Mouse (Mus musculus) intestine, embryonic 15.5 days (tissue): Measurements from ENCODE around the gene Dlat. TPM values are rescaled to one million over a fixed set of nuclear protein-coding genes. Genes with fewer than 3 reads are reported as not detected.
A peak's percentile ranks its signal among the peaks of the same experiment; 100 is the strongest.

Experiments used
- ATAC-seq: fragments of 200-750 bp; cut with Nextera tagmentation; 2 replicates; pipeline ENCODE4 v1.8.0; 2017; ENCODE audit warnings: moderate TSS enrichment, moderate library complexity
- H3K27ac ChIP-seq: fragments of 300-500 bp; sonication (generic); 2 replicates; pipeline ENCODE4 v1.5.1; 2015; ENCODE audit warnings: mild to moderate bottlenecking, inconsistent platforms
- H3K27me3 ChIP-seq: fragments of 300-500 bp; sonication (generic); replicated peaks from 2 replicates; pipeline ENCODE4 v1.6.1; 2015; ENCODE audit warnings: inconsistent platforms
- H3K36me3 ChIP-seq: fragments of 300-500 bp; sonication (generic); 2 replicates; pipeline ENCODE4 v1.6.1; 2015; ENCODE audit warnings: inconsistent platforms
- H3K4me1 ChIP-seq: fragments of 300-500 bp; sonication (generic); replicated peaks from 2 replicates; pipeline ENCODE4 v1.6.1; 2015; ENCODE audit warnings: inconsistent platforms
- H3K4me2 ChIP-seq: fragments of 300-500 bp; sonication (generic); replicated peaks from 2 replicates; pipeline ENCODE4 v1.6.1; 2015; ENCODE audit warnings: mild to moderate bottlenecking, inconsistent platforms
- H3K4me3 ChIP-seq: fragments of 300-500 bp; sonication (generic); replicated peaks from 2 replicates; pipeline ENCODE4 v1.5.1; 2015; ENCODE audit warnings: inconsistent platforms
- H3K9ac ChIP-seq: fragments of 300-500 bp; sonication (generic); 2 replicates; pipeline ENCODE4 v1.6.1; 2015; ENCODE audit warnings: inconsistent platforms
- H3K9me3 ChIP-seq: fragments of 300-500 bp; sonication (generic); 2 replicates; pipeline ENCODE4 v1.6.1; 2016; ENCODE audit warnings: inconsistent platforms
- WGBS: fragments of 180-500 bp; shearing (Covaris S2); methylation state at CpG from one replicate; pipeline ENCODE4 v1.1.7; 2015; 5-methylcytosine and 5-hydroxymethylcytosine counted together
- polyA plus RNA-seq: library from polyadenylated mRNA; unstranded; fragments of >200 nt; fragmentation: Nextera tagmentation; extraction: Ambion mirVana; gene quantifications from 2 replicates; pipeline ENCODE4 v1.2.1, GENCODE M21; 2015

Dlat gene
- 58.7 and 63.5 TPM in 2 replicates for polyA plus RNA-seq

DNA sequence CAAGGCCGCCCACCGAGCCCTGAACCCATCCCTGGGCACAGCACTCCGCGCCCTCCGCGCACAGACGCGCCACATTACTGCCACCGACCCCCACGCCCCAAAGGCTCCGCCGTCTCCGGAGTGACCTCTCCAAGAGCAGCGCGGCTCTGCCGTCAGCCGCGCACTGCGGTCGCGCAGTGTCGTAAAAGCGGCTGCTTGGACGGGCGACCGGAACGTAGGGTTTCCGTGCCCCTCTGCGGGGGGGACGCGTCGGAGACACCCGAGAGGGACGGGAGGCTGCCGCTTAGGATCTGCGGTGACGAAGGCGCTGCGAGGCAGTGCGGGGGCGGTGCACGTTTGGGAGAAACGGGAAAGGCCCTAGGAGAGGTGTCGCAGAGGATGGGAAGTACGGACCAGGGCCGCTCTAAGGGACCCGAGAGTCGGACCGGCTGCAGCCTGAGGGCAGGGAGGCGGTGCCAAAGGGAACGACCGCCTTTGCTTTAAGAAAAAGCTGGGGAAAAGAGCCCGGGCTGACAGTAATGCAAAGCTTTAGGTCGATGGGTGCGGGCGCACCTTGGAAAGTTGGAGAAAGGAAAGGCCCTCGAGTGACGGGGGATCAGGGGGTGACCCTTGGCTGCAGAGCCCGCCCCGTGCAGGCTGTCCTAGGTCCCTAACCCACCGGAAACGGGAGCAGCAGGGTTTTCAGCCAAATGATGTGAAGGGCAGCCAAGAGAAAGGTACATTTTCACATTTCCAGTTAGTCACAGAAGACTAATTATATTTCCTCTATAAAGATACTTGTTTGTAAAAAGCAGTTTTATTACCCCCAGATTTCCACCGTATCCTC lies at the start of gene Dlat:
Gene Dlat (minus strand): TSS at position 389 of the 826 bp plus-strand sequence.
- WGBS = under 1% methylated on average over 63 of the region's 63 CpGs

DNA sequence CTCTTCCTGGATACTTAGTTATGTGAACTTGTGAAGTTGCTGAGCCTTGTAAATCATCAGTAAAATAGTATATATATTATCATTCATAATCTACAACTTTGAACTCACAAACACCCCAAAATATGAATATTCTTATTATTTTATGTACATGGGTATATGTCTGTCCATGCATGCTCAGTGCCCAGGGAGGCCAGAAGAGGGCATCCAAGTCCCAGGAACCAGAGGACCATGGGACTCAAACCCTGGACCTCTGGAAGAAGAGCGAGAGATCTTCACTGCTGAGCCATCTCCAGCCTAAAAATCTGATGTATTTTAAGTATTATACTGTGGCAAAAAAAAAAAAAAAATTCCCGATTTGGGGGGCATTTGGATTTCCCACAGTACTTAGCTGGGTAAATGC lies 49.5 kb upstream of the Dlat start:
- Histone ChIP-seq H3K4me1 (no peaks in the 10 kb centered on the region), H3K9ac (no peak overlapping the region), H3K4me2 (no peak overlapping the region), H3K9me3 (no peaks in the 10 kb centered on the region), H3K36me3 (no peaks in the 10 kb centered on the region), H3K27ac (no peak overlapping the region), H3K27me3 (no peaks in the 10 kb centered on the region), H3K4me3 (no peak overlapping the region)
- ATAC-seq = no peak
- WGBS = 25% methylated on average over 2 of the region's 2 CpGs

More for the DNA sequence above, at the start of gene Dlat:
- Histone ChIP-seq H3K27me3 (no peaks in the 10 kb centered on the region), H3K36me3 (no peaks in the 10 kb centered on the region; the same call in 1 of the 2 replicates), H3K9me3 (no peaks in the 10 kb centered on the region), H3K27ac (peak within 1 kb of the TSS; percentile 84), H3K4me3 (peak within 1 kb of the TSS; percentile 77), H3K9ac (peak within 1 kb of the TSS; percentile 86), H3K4me2 (peak within 1 kb of the TSS; percentile 82), H3K4me1 (peaks cover 7% of the 10 kb centered on the region; the same call in 1 of the 2 replicates)
- peak; percentile 94 for ATAC-seq

DNA sequence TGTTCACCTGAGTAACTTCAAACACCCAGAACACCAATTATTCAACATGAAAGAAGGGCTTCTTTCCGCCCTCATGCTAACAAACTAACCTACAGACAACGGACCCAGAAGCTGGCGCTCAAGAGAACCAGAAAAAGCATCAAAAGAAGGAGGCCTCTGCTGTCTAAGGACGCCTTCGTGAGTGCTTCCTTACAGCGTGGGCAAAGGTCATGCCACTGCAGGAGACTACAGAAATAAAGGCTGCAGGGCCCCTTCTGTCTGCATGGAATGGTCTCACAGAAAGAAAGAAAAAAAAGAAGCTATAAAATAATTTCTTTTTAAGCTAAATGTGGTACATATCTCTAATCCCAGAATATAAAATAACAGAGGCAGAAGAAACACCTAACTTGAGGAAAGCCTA lies 45.3 kb upstream of the Dlat start:
- ATAC-seq = peak; percentile 84

DNA sequence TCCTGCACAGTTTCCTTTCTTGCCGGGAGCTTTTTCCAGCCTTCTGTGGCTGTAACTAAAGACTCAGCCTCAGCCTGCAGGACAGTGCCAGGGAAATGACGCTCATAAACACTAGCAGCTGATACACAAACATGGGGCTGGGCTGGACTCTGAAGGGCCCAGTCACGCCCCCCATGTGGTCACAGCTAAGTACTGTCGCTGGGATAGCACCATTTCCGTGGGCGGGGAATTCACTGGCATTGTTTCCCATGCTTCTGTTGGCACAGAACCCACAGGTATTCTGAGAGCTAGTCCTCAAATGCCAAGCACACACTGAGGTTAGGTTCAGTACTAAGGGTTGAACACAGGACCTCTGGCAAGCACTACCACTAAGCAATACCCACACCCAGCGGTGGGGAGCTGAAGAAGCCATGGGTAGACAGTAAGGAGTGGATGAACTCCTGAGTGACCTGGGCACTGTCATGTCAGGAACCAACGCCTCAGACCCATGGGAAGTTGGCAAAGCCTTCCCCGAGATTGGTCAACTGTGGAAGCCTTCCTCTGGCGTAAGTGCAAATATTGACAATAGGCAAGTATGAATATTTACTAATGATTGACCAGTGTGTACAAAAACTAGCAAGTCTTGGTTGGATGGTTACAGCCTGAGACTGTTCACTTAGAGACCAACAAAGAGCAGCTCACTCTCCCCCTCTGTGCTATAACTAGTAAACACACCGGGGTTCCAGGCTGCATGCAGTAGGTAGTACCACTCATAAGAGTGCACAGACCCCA lies 41.5 kb upstream of the Dlat start:
- no peak overlapping the region for H3K9ac ChIP-seq
- H3K4me2 ChIP-seq = no peak overlapping the region
- 53% methylated on average over 11 of the region's 11 CpGs for WGBS
- no peaks in the 10 kb centered on the region for H3K9me3 ChIP-seq
- H3K4me1 ChIP-seq = peaks cover 6% of the 10 kb centered on the region
- no peaks in the 10 kb centered on the region for H3K36me3 ChIP-seq
- no peak for ATAC-seq
- H3K27me3 ChIP-seq = peaks cover 5% of the 10 kb centered on the region
- H3K27ac ChIP-seq = no peak overlapping the region
- no peak overlapping the region for H3K4me3 ChIP-seq

More for the DNA sequence above, 45.3 kb upstream of the Dlat start:
- H3K27ac ChIP-seq = no peak overlapping the region
- no peak overlapping the region for H3K9ac ChIP-seq
- H3K36me3 ChIP-seq = no peaks in the 10 kb centered on the region
- no peaks in the 10 kb centered on the region for H3K27me3 ChIP-seq
- H3K4me1 ChIP-seq = no peaks in the 10 kb centered on the region
- H3K9me3 ChIP-seq = no peaks in the 10 kb centered on the region
- no peak overlapping the region for H3K4me2 ChIP-seq
- no peak overlapping the region for H3K4me3 ChIP-seq
- 52% methylated on average over 6 of the region's 6 CpGs for WGBS

DNA sequence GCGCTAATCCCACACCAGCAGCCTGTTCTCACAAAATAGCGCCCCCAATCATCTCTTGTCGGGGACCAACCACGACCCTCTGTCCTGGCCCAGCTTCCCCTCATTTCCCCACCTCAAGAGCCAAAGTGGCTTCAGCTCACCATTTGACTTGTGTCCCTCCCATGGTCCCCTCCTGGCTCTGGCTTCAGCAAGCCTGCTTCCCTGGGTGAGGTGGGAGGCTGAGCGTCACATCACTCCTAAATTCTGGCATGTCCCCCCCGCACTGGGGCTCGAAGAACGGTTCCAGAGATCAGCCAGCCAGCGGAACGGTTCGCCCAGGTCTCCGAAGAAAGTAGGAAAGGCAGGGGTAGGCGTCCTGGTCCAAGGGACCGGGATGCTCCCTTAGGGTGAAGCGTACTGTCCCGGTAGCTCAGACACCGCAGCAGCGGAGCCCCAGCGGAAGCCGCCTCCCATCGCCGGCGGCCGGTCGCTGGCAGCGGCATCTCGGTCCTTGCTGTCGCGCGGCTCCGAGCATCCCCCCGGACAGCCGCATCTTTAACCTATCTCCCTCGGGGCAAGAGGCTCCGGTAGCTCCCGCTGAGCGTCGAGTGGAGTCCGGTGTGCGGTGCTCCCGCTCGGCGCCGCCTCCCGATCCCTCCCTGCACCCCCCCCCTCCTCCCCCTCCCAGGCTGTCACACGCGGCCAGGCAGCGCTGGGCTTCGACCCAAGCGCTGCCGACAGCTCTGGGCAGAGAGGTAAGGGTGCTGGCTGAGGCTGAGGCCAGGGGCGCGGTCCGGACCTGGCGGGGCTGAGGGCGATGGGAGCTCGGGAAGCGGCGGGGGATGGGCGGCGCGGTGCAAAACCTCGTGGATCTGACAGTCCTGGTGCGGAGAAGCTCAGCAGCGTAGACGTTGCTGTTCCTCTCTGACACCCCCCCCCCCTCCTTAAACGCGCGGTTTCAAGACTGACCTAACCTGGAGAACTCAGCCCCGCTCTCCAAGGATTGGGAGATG lies 39.1 kb upstream of the Dlat start:
- peak overlapping the region; percentile 50 for H3K9ac ChIP-seq
- no peaks in the 10 kb centered on the region for H3K9me3 ChIP-seq
- peak overlapping the region; percentile 59 for H3K4me3 ChIP-seq
- H3K27me3 ChIP-seq = peaks cover 5% of the 10 kb centered on the region
- H3K4me1 ChIP-seq = peaks cover 6% of the 10 kb centered on the region
- 0 out of 2 replicates have a peak overlapping the region, but pooled peaks have one; percentile 22 for H3K27ac ChIP-seq
- 1% methylated on average over 70 of the region's 70 CpGs for WGBS
- no peaks in the 10 kb centered on the region for H3K36me3 ChIP-seq
- peak; percentile 53 for ATAC-seq
- H3K4me2 ChIP-seq = peak overlapping the region; percentile 99

DNA sequence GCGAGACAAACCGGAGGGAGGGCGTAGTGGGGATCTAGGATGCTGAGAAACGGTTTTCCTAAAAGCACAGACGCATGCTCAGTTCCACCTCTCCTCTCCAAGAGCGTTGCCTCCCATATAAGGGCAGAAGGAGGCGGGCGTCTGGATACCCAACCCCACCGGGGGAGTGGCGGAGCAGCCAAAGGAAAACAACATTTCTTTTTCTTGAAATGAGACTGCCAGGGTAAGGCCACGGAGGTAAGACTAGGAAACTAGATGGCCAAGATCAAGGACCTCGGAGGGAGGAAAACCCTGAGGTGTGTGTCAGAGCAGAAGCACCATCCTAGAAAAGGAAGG lies 38.1 kb upstream of the Dlat start:
- Histone ChIP-seq H3K4me1 (peaks cover 6% of the 10 kb centered on the region), H3K27me3 (peaks cover 5% of the 10 kb centered on the region), H3K9me3 (no peaks in the 10 kb centered on the region), H3K36me3 (no peaks in the 10 kb centered on the region), H3K4me3 (peak overlapping the region; percentile 21), H3K9ac (peak overlapping the region; percentile 28; the same call in 1 of the 2 replicates), H3K4me2 (peak overlapping the region; percentile 59), H3K27ac (no peak overlapping the region)
- peak; percentile 31; the same call in 1 of the 2 replicates for ATAC-seq
- WGBS = 2% methylated on average over 12 of the region's 12 CpGs

DNA sequence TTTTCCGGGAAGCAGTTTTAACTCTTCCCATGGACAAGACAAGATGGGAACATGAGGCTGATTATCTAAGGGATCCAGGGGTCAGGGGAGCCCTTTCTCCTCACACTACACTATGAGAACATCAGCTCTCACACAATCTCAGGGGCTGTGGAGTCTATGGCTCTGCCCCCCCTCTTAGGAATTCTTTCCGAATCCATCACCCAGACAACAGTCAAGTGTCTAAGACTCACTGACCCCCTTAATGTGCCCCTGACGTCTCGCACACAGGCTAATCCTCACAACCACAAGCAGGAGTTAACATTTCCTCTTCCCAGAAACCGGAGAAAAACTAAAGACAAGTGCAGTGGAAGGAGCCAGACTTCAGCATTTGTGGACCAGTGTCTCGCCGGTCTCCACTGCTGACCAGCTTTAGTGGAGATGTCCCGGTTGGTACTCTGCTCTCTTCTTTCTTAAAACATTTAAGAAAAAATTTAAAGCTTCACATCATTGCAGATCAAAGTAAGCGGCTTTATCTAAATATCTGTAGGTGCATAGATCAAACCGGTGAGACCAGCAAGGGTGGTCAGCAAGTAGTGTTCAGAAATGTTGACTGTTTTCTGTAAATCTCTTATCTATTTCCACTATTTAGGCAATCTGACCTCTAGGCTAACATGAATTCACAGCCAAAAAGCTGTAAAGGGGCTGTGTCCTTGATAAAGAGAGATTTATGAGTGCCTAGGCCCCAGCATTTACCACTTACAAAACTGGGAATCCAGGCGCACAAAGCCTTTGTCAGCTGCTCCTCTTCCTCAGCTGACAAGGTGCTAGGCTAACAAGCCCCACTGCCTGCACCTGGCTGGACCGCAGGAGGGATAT lies 37.5 kb upstream of the Dlat start:
- peak overlapping the region; percentile 28; the same call in 1 of the 2 replicates for H3K9ac ChIP-seq
- ATAC-seq = no peak

DNA sequence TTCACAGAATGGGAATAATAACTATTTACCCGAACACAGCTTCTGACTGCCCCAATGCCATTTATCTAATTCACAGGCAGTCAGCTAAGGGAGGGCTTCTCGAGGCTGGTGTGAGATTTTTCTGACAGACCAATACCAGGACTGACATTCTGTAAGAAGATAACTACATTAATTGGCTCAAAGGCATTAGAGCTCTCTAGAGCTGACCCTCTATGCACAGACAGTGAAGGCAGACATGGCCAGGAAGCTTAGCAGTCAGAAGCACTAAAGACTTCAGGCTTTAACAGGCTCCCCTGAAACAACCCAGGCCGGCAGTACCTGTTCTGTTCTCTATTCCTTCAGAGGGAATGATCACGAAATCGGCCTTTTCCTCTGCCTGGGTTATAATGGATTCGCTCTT lies 35.6 kb upstream of the Dlat start:
- Histone ChIP-seq H3K27me3 (peaks cover 5% of the 10 kb centered on the region), H3K4me3 (no peak overlapping the region), H3K27ac (no peak overlapping the region), H3K9me3 (no peaks in the 10 kb centered on the region), H3K36me3 (no peaks in the 10 kb centered on the region), H3K4me2 (no peak overlapping the region), H3K4me1 (peaks cover 6% of the 10 kb centered on the region), H3K9ac (no peak overlapping the region)
- no peak for ATAC-seq
- 82% methylated on average over 6 of the region's 6 CpGs for WGBS

More for the DNA sequence above, 37.5 kb upstream of the Dlat start:
- 57% methylated on average over 12 of the region's 12 CpGs for WGBS
- no peaks in the 10 kb centered on the region for H3K9me3 ChIP-seq
- H3K36me3 ChIP-seq = no peaks in the 10 kb centered on the region
- peak overlapping the region; percentile 21 for H3K4me3 ChIP-seq
- H3K4me2 ChIP-seq = peak overlapping the region; percentile 59
- H3K27me3 ChIP-seq = peaks cover 5% of the 10 kb centered on the region
- no peak overlapping the region for H3K27ac ChIP-seq
- H3K4me1 ChIP-seq = peaks cover 6% of the 10 kb centered on the region

DNA sequence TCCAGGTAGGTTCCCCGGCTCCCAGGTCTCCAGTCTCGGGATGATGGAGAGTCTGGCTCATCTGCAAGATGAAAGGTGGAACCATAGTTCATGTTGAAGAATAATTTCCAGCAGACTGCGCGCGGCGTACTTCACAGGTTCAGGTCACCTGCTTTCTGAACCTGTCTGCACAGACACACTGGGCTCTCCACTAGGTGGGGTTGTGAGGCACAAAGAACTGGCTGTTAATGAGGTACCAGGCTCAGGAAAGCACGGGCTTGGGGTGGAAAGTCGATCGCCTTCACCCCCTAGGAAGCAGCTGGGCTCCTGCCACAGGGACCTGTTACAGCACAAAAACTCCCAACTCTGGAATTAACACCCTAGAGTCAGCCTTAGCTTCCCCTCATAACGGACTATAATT lies 34.1 kb upstream of the Dlat start:
- no peak overlapping the region for H3K4me3 ChIP-seq
- peak overlapping the region; percentile 34 for H3K4me2 ChIP-seq
- H3K9me3 ChIP-seq = no peaks in the 10 kb centered on the region
- WGBS = 19% methylated on average over 10 of the region's 10 CpGs
- H3K9ac ChIP-seq = no peak overlapping the region
- H3K27me3 ChIP-seq = peaks cover 5% of the 10 kb centered on the region
- no peaks in the 10 kb centered on the region for H3K36me3 ChIP-seq
- ATAC-seq = peak; percentile 82
- H3K27ac ChIP-seq = no peak overlapping the region
- H3K4me1 ChIP-seq = peaks cover 5% of the 10 kb centered on the region

DNA sequence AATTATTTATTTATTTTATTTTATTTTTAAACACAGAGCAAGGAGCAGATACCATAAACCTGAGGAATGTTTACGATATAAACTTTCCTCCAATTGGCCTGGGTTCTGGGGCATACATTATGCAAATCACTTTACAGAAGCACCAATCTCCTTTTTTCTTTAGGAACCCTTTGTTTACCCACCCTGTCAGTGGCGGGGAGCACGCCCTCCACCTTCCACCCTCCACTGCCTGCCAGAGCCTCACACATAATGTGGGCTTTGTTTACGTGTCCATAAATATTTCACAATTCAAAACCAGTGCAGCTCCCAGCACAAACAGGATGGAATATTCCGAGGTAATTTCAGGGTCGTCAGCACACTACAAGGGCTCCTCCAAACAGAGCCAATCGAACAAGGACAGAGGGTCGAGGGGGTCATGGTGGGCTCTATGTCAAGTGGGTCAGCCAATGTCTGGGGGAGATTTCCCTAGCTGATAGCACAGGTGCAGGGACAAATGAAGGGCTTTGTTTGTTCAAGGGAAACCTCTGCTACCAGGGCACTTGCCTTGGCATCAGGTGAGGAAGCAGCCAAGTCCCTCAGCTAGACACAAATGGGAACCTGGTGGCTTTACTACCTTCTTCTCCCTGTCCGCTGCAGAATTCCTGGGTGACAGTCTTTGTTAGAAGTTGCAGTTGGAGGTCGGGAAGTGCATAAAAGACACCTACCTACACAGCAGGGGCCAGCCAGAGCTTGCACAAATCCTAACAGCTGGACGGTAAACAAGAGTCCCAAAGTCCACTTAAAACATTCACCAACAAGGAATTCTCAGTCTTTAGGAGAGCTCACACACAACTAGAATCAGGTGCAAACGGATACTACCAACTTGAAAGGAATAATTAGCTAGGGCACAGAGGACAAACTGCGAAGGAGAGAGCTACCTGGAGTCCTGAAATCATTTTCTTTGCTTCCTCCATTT lies 33.3 kb upstream of the Dlat start:
- Histone ChIP-seq H3K27me3 (no peaks in the 10 kb centered on the region), H3K36me3 (no peaks in the 10 kb centered on the region), H3K9me3 (no peaks in the 10 kb centered on the region), H3K4me1 (no peaks in the 10 kb centered on the region), H3K4me3 (no peak overlapping the region), H3K9ac (no peak overlapping the region), H3K4me2 (peak overlapping the region; percentile 34), H3K27ac (no peak overlapping the region)
- 27% methylated on average over 13 of the region's 13 CpGs for WGBS
- ATAC-seq = peak; percentile 67
